Mouse (Mus musculus): ENCODE measurements around the gene Usp48. TPM values are rescaled to one million over a fixed set of nuclear protein-coding genes. Genes with fewer than 3 reads are reported as not detected.

The Usp48 gene
- total RNA-seq, 1 experiment from 2014 or later: 171 TPM

- ATAC-seq (replicated peaks in 1 of 2; ENCODE audit: insufficient read depth in 1 of 2, low FRiP score in 2 of 2, low TSS enrichment in 1 of 2, low read depth in 1 of 2, poor library complexity in 2 of 2, severe bottlenecking in 2 of 2): no peak; a peak in 1 of 4 replicates
These were observed 104.8 kb downstream of the Usp48 start for GRCm38 (mm10) chr4:137698076-137698985.

GRCm38 (mm10) chr4:137699264-137700211 is 106.0 kb downstream of the Usp48 start:
- no peak for ATAC-seq (replicated peaks in 1 of 2; ENCODE audit: insufficient read depth in 1 of 2, low FRiP score in 2 of 2, low TSS enrichment in 1 of 2, low read depth in 1 of 2, poor library complexity in 2 of 2, severe bottlenecking in 2 of 2)

GRCm38 (mm10) chr4:137700960-137701359 is 107.4 kb downstream of the Usp48 start:
- no peak for ATAC-seq (replicated peaks in 1 of 2; ENCODE audit: insufficient read depth in 1 of 2, low FRiP score in 2 of 2, low TSS enrichment in 1 of 2, low read depth in 1 of 2, poor library complexity in 2 of 2, severe bottlenecking in 2 of 2)

GRCm38 (mm10) chr4:137703077-137703476 is 109.5 kb downstream of the Usp48 start:
- ATAC-seq (replicated peaks in 1 of 2; ENCODE audit: insufficient read depth in 1 of 2, low FRiP score in 2 of 2, low TSS enrichment in 1 of 2, low read depth in 1 of 2, poor library complexity in 2 of 2, severe bottlenecking in 2 of 2): no peak

- ATAC-seq (replicated peaks in 1 of 2; ENCODE audit: insufficient read depth in 1 of 2, low FRiP score in 2 of 2, low TSS enrichment in 1 of 2, low read depth in 1 of 2, poor library complexity in 2 of 2, severe bottlenecking in 2 of 2): no peak
These were observed 111.0 kb downstream of the Usp48 start for GRCm38 (mm10) chr4:137704561-137704960.

- no peak for ATAC-seq (replicated peaks in 1 of 2; ENCODE audit: insufficient read depth in 1 of 2, low FRiP score in 2 of 2, low TSS enrichment in 1 of 2, low read depth in 1 of 2, poor library complexity in 2 of 2, severe bottlenecking in 2 of 2)
These were observed 111.8 kb downstream of the Usp48 start for GRCm38 (mm10) chr4:137705379-137705778.

- ATAC-seq (replicated peaks in 1 of 2; ENCODE audit: insufficient read depth in 1 of 2, low FRiP score in 2 of 2, low TSS enrichment in 1 of 2, low read depth in 1 of 2, poor library complexity in 2 of 2, severe bottlenecking in 2 of 2): no peak
These were observed 113.0 kb downstream of the Usp48 start for GRCm38 (mm10) chr4:137706510-137706909.

- ATAC-seq (replicated peaks in 1 of 2; ENCODE audit: insufficient read depth in 1 of 2, low FRiP score in 2 of 2, low TSS enrichment in 1 of 2, low read depth in 1 of 2, poor library complexity in 2 of 2, severe bottlenecking in 2 of 2): peak; percentile 60 to 65
These were observed 113.8 kb downstream of the Usp48 start for GRCm38 (mm10) chr4:137707216-137707990.

Other genes with a start within 250 kb of the Usp48 start
- gene Cdc42, start 236.0 kb upstream of the Usp48 start, total RNA-seq (2017): 486 and 545 TPM in 2 replicates
- gene Cela3a, start 184.0 kb upstream of the Usp48 start, total RNA-seq (2017): not detected in 2 replicates
- not detected in 2 replicates for gene Cela3b, start 163.2 kb upstream of the Usp48 start, total RNA-seq (2017)
- gene 1700013G24Rik, start 140.5 kb upstream of the Usp48 start, total RNA-seq (2017): not detected in 2 replicates
- gene Hspg2, start 125.0 kb upstream of the Usp48 start, total RNA-seq (2017): not detected in 2 replicates
- not detected in 2 replicates for gene Ldlrad2, start 19.2 kb upstream of the Usp48 start, total RNA-seq (2017)
- 1.8 and 7.0 TPM in 2 replicates for gene Rap1gap, start 71.0 kb downstream of the Usp48 start, total RNA-seq (2017)
- not detected in 2 replicates for gene Alpl, start 202.6 kb downstream of the Usp48 start, total RNA-seq (2017)